Mouse (Mus musculus): Measurements from ENCODE around the gene Brd1. TPM values are rescaled to one million over a fixed set of nuclear protein-coding genes. Genes with fewer than 3 reads are reported as not detected.

Gene Brd1
- total RNA-seq, 2 experiments from 2014 or later, result 51.7 to 58.7 TPM

GRCm38 (mm10) chr15:88691129-88691528 lies 42.9 kb downstream of the Brd1 start:
- DNase-seq (ENCODE audit: low spot score in 2 of 2), result no peak

- DNase-seq (ENCODE audit: low spot score in 2 of 2), result no peak
Measured at GRCm38 (mm10) chr15:88688120-88688519, 45.9 kb downstream of the Brd1 start.

- no peak for DNase-seq (ENCODE audit: low spot score in 2 of 2)
Measured at GRCm38 (mm10) chr15:88686725-88687124, 47.3 kb downstream of the Brd1 start.

- DNase-seq (ENCODE audit: low spot score in 2 of 2), result no peak
Measured at GRCm38 (mm10) chr15:88684039-88684438, 50.0 kb downstream of the Brd1 start.

- no peak for DNase-seq (ENCODE audit: low spot score in 2 of 2)
Measured at GRCm38 (mm10) chr15:88680931-88681330, 53.1 kb downstream of the Brd1 start.

GRCm38 (mm10) chr15:88677568-88677967 lies 56.5 kb downstream of the Brd1 start:
- no peak for DNase-seq (ENCODE audit: low spot score in 2 of 2)

- no peak for DNase-seq (ENCODE audit: low spot score in 2 of 2)
Measured at GRCm38 (mm10) chr15:88675998-88676397, 58.0 kb downstream of the Brd1 start.

GRCm38 (mm10) chr15:88668693-88669092 lies 65.3 kb downstream of the Brd1 start:
- DNase-seq (ENCODE audit: low spot score in 2 of 2), result no peak

- DNase-seq (ENCODE audit: low spot score in 2 of 2), result no peak
Measured at GRCm38 (mm10) chr15:88667653-88668052, 66.4 kb downstream of the Brd1 start.

- no peak for DNase-seq (ENCODE audit: low spot score in 2 of 2)
Measured at GRCm38 (mm10) chr15:88665846-88666245, 68.2 kb downstream of the Brd1 start.

- DNase-seq (ENCODE audit: low spot score in 2 of 2), result no peak
Measured at GRCm38 (mm10) chr15:88663041-88663440, 71.0 kb downstream of the Brd1 start.

- peak; percentile 59 to 75 for DNase-seq (ENCODE audit: low spot score in 2 of 2)
Measured at GRCm38 (mm10) chr15:88662111-88662850, 71.8 kb downstream of the Brd1 start.

GRCm38 (mm10) chr15:88661654-88662053 lies 72.4 kb downstream of the Brd1 start:
- no peak for DNase-seq (ENCODE audit: low spot score in 2 of 2)

GRCm38 (mm10) chr15:88652006-88652405 lies 82.0 kb downstream of the Brd1 start:
- DNase-seq (ENCODE audit: low spot score in 2 of 2), result no peak

- peak; percentile 87 to 89 for DNase-seq (ENCODE audit: low spot score in 2 of 2)
Measured at GRCm38 (mm10) chr15:88651019-88651418, 83.0 kb downstream of the Brd1 start.

Other genes starting within 250 kb of the Brd1 start
- gene Zdhhc25, start 133.9 kb downstream of the Brd1 start, total RNA-seq (2021), result not detected
- 10 to 100 TPM; 14.6 to 17.2 TPM for gene Zbed4, start 17.4 kb upstream of the Brd1 start, total RNA-seq (2021)
- gene Alg12, start 85.1 kb upstream of the Brd1 start, total RNA-seq (2021), result 10 to 100 TPM in 1 of 2 experiments, 1 to 10 TPM in 1; 9.8 to 10.3 TPM
- 10 to 100 TPM; 19.8 to 20.5 TPM for gene Creld2, start 85.4 kb upstream of the Brd1 start, total RNA-seq (2021)
- gene Pim3, start 128.0 kb upstream of the Brd1 start, total RNA-seq (2021), result 10 to 100 TPM; 35.7 to 39.5 TPM
- 1 to 10 TPM; 3.1 to 3.5 TPM for gene Ttll8, start 220.2 kb upstream of the Brd1 start, total RNA-seq (2021)
- gene Mlc1, start 244.8 kb upstream of the Brd1 start, total RNA-seq (2021), result 100 to 1,000 TPM; 138 to 141 TPM
- not detected for gene Mov10l1, start 248.7 kb upstream of the Brd1 start, total RNA-seq (2021)

All from layer of hippocampus, postnatal 10 days (tissue).